Mouse (Mus musculus) layer of hippocampus, postnatal 14 days (tissue): Measurements from ENCODE around the gene Morf4l1. TPM values are rescaled to one million over a fixed set of nuclear protein-coding genes. Genes with fewer than 3 reads are reported as not detected.
"Not testable (repeated sequence)": the region's sequence is repeated elsewhere in the genome, so short reads cannot be mapped to it uniquely, and the experiment has no call there.

ENCODE experiments used
- DNase-seq, 2 experiments: peaks; one replicate each; pipeline ENCODE4 v3.0.0; 2021 to 2022; ENCODE audit warnings: low spot score in 2 of 2, mixed read lengths in 1 of 2
- total RNA-seq, 2 experiments: library from RNA; stranded (reverse); gene quantifications; 2 replicates each; pipeline ENCODE4 v1.2.3; 2021

Morf4l1 gene
- total RNA-seq, 2 experiments from 2014 or later: 364 to 379 TPM

GRCm38 (mm10) chr9:90117234-90117633, 2.7 kb upstream of the Morf4l1 start:
- no peak for DNase-seq

GRCm38 (mm10) chr9:90115308-90115700, 730 bp upstream of the Morf4l1 start:
- no peak for DNase-seq

- peak; percentile 89 to 97 for DNase-seq
Measured at GRCm38 (mm10) chr9:90113651-90114566, 665 bp downstream of the Morf4l1 start.

GRCm38 (mm10) chr9:90113151-90113550, 1.4 kb downstream of the Morf4l1 start:
- peak in 1 of 2 experiments; percentile 50 for DNase-seq

GRCm38 (mm10) chr9:90109386-90109785, 5.2 kb downstream of the Morf4l1 start:
- no peak for DNase-seq

GRCm38 (mm10) chr9:90108272-90108671, 6.3 kb downstream of the Morf4l1 start:
- DNase-seq: no peak

GRCm38 (mm10) chr9:90106915-90107314, 7.7 kb downstream of the Morf4l1 start:
- no peak for DNase-seq

GRCm38 (mm10) chr9:90105462-90105861, 9.1 kb downstream of the Morf4l1 start:
- DNase-seq: no peak

GRCm38 (mm10) chr9:90100760-90101159, 13.8 kb downstream of the Morf4l1 start:
- DNase-seq: no peak

- no peak for DNase-seq
Measured at GRCm38 (mm10) chr9:90098934-90099333, 15.6 kb downstream of the Morf4l1 start.

GRCm38 (mm10) chr9:90089339-90090104, 25.1 kb downstream of the Morf4l1 start:
- DNase-seq: no peak

GRCm38 (mm10) chr9:90087906-90088485, 26.6 kb downstream of the Morf4l1 start:
- DNase-seq: no peak

- DNase-seq: no peak
Measured at GRCm38 (mm10) chr9:90084766-90085468, 29.7 kb downstream of the Morf4l1 start.

GRCm38 (mm10) chr9:90084152-90084551, 30.4 kb downstream of the Morf4l1 start:
- no peak for DNase-seq

- DNase-seq: no peak
Measured at GRCm38 (mm10) chr9:90082992-90083391, 31.6 kb downstream of the Morf4l1 start.

GRCm38 (mm10) chr9:90081961-90082360, 32.6 kb downstream of the Morf4l1 start:
- not testable (repeated sequence) for DNase-seq

GRCm38 (mm10) chr9:90076849-90077461, 37.6 kb downstream of the Morf4l1 start:
- peak; percentile 52 to 57 for DNase-seq

- DNase-seq: no peak
Measured at GRCm38 (mm10) chr9:90076131-90076530, 38.4 kb downstream of the Morf4l1 start.

- DNase-seq: no peak
Measured at GRCm38 (mm10) chr9:90075336-90075735, 39.2 kb downstream of the Morf4l1 start.

- no peak for DNase-seq
Measured at GRCm38 (mm10) chr9:90070174-90070573, 44.4 kb downstream of the Morf4l1 start.

- DNase-seq: no peak
Measured at GRCm38 (mm10) chr9:90069485-90069884, 45.1 kb downstream of the Morf4l1 start.
